Mouse (Mus musculus) hindbrain, embryonic 14.5 days (tissue): ENCODE results near the gene Rnase11. TPM values are rescaled to one million over a fixed set of nuclear protein-coding genes. Genes with fewer than 3 reads are reported as not detected.

Experiments used
- ATAC-seq: fragments of 200-750 bp; cut with Nextera tagmentation; 2 replicates; pipeline ENCODE4 v1.8.0; 2017; ENCODE audit warnings: moderate number of reproducible peaks, mild to moderate bottlenecking, moderate TSS enrichment, moderate library complexity; ENCODE audit not compliant: low FRiP score
- DNase-seq: peaks from one replicate; pipeline ENCODE4 v3.0.0-alpha.2; 2015; ENCODE audit warnings: low spot score
- H3K27ac ChIP-seq: fragments of 300-500 bp; sonication (generic); 2 replicates; pipeline ENCODE4 v1.5.1; 2014; ENCODE audit warnings: mild to moderate bottlenecking, moderate library complexity
- H3K27me3 ChIP-seq: fragments of 300-500 bp; sonication (generic); 2 replicates; pipeline ENCODE4 v1.6.1; 2014; ENCODE audit warnings: mild to moderate bottlenecking, low read length, mixed read lengths; ENCODE audit not compliant: control insufficient read depth, insufficient read depth
- H3K36me3 ChIP-seq: fragments of 300-500 bp; sonication (generic); replicated peaks from 2 replicates; pipeline ENCODE4 v1.6.1; 2014; ENCODE audit not compliant: control insufficient read depth, insufficient read depth
- H3K4me1 ChIP-seq: fragments of 300-500 bp; sonication (generic); replicated peaks from 2 replicates; pipeline ENCODE4 v1.6.1; 2014; ENCODE audit warnings: antibody characterized with exemption, low read length, mixed read lengths; ENCODE audit not compliant: control insufficient read depth, insufficient read depth
- H3K4me2 ChIP-seq: fragments of 300-500 bp; sonication (generic); replicated peaks from 2 replicates; pipeline ENCODE4 v1.6.1; 2014; ENCODE audit warnings: mild to moderate bottlenecking, moderate library complexity
- H3K4me3 ChIP-seq: fragments of 300-500 bp; sonication (generic); replicated peaks from 2 replicates; pipeline ENCODE4 v1.5.1; 2014; ENCODE audit warnings: mild to moderate bottlenecking, low read length
- H3K9ac ChIP-seq: fragments of 300-500 bp; sonication (generic); 2 replicates; pipeline ENCODE4 v1.6.1; 2014
- H3K9me3 ChIP-seq: fragments of 300-500 bp; sonication (generic); 2 replicates; pipeline ENCODE4 v1.6.1; 2016; ENCODE audit warnings: low read length; ENCODE audit not compliant: control insufficient read depth
- WGBS: fragments of 180-500 bp; shearing (Covaris S2); extraction: QIAGEN DNeasy Blood & Tissue Kit; methylation state at CpG from one replicate; pipeline ENCODE4 v1.1.7; 2014; 5-methylcytosine and 5-hydroxymethylcytosine counted together
- polyA plus RNA-seq: library from polyadenylated mRNA; unstranded; fragments of >200 nt; fragmentation: Nextera tagmentation; extraction: Ambion mirVana; gene quantifications from 2 replicates; pipeline ENCODE4 v1.2.1, GENCODE M21; 2014

The Rnase11 gene
- polyA plus RNA-seq, 1 experiment from 2014 or later = not detected

DNA sequence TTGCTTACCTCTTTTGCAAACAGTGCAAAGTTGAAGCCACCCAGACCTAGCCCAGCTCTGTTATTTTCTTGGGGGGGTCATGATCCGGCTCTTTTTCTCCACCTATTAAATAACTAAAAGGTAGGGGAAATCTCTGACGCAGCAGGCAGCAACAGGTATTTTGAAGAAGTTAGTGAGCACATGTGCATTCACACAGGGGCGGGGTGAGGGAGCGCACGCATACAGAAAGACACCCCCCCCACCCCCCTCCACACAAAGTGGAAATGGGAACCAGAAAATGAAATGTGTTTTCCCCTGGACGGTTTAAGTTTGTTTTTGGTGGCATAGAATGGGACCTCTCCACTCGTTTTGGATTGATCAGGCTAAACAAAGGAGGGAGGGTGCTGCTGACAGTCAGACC, 33.8 kb upstream of the Rnase11 start:
- Histone ChIP-seq H3K9me3 (no peaks in the 10 kb centered on the region), H3K27ac (no peak overlapping the region), H3K4me3 (peak overlapping the region; percentile 48), H3K9ac (no peak overlapping the region), H3K4me2 (peak overlapping the region; percentile 77), H3K36me3 (no peaks in the 10 kb centered on the region), H3K4me1 (no peaks in the 10 kb centered on the region; the same call in 1 of the 2 replicates), H3K27me3 (peaks cover 27% of the 10 kb centered on the region)
- ATAC-seq (no peak), DNase-seq (no peak)
- WGBS = 14% methylated on average over 7 of the region's 7 CpGs

- Histone ChIP-seq H3K36me3 (no peaks in the 10 kb centered on the region), H3K9ac (peak overlapping the region; percentile 58), H3K4me2 (peak overlapping the region; percentile 77), H3K27me3 (peaks cover 27% of the 10 kb centered on the region), H3K9me3 (no peaks in the 10 kb centered on the region), H3K4me1 (no peaks in the 10 kb centered on the region), H3K4me3 (peak overlapping the region; percentile 48), H3K27ac (no peak overlapping the region)
- ATAC-seq (peak; percentile 73; the same call in 1 of the 2 replicates), DNase-seq (peak; percentile 67)
- 3% methylated on average over 38 of the region's 40 CpGs for WGBS
These were observed 32.9 kb upstream of the Rnase11 start for GRCm38 (mm10) chr14:51082599-51083581.

- H3K4me2 ChIP-seq = no peak overlapping the region
- WGBS = 88% methylated on average over 2 of the region's 2 CpGs
These were observed 31.1 kb upstream of the Rnase11 start for GRCm38 (mm10) chr14:51081035-51081434.

DNA sequence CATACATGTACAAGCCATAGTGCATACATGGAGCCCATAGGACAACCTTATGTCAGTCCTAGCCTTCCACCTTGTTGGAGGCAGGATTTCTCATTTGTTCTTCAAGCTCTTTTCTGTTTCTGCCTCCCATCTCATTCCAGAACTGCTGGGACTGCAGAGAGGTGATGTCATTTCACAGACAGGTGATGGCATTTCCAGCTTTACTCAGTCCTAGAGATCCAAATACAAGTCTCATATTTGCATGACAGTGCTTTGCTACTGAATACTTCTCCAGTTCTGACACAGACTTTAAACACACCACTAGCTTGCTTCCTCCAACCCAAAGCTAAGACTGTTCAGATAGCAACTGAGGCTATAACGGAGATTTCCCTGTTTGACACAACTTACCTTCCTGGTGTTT, 29.2 kb upstream of the Rnase11 start:
- no peak for DNase-seq

More at GRCm38 (mm10) chr14:51081035-51081434, 31.1 kb upstream of the Rnase11 start:
- ATAC-seq = no peak
- Histone ChIP-seq H3K27ac (no peak overlapping the region), H3K9ac (no peak overlapping the region), H3K4me3 (no peak overlapping the region), H3K9me3 (no peaks in the 10 kb centered on the region), H3K27me3 (peaks cover 27% of the 10 kb centered on the region), H3K4me1 (no peaks in the 10 kb centered on the region), H3K36me3 (no peaks in the 10 kb centered on the region)
- DNase-seq = no peak

DNA sequence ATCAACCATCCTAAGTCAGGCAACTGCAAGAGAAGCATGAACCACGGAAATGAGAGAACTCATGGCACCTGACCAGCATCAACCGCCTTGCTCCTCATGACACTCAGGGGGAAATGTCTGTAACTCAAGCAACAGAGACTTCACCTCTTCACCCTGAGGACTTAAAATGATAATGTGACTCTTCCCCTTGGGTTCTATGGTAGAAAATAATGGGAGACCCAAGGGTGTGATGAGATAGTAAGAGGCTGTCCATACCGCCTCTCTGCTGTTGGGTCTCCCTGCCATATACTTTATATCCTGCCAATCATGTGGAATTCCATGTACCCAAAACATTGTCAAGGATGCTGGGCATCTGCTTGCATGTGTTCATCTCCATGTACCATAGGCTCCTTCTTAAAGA, 24.4 kb upstream of the Rnase11 start, which contains the start of gene Olfr750:
Gene Olfr750, minus strand, starts transcription at position 101 of the 400 bp plus-strand sequence.
- Histone ChIP-seq H3K9ac (no peak within 1 kb of the TSS), H3K36me3 (no peaks in the 10 kb centered on the region), H3K4me2 (no peak within 1 kb of the TSS), H3K27ac (no peak within 1 kb of the TSS), H3K4me3 (no peak within 1 kb of the TSS), H3K4me1 (no peaks in the 10 kb centered on the region), H3K9me3 (no peaks in the 10 kb centered on the region), H3K27me3 (no peaks in the 10 kb centered on the region)
- WGBS = 92% methylated on average over 3 of the region's 3 CpGs
- DNase-seq (no peak), ATAC-seq (no peak)

More for the DNA sequence above, 29.2 kb upstream of the Rnase11 start:
- ATAC-seq = no peak
- 91% methylated on average over 1 of the region's 1 CpGs for WGBS
- H3K4me1 ChIP-seq = no peaks in the 10 kb centered on the region
- H3K27ac ChIP-seq = no peak overlapping the region
- H3K36me3 ChIP-seq = no peaks in the 10 kb centered on the region
- peaks cover 22% of the 10 kb centered on the region for H3K27me3 ChIP-seq
- H3K9ac ChIP-seq = no peak overlapping the region
- H3K4me3 ChIP-seq = no peak overlapping the region
- H3K4me2 ChIP-seq = no peak overlapping the region
- H3K9me3 ChIP-seq = no peaks in the 10 kb centered on the region

DNA sequence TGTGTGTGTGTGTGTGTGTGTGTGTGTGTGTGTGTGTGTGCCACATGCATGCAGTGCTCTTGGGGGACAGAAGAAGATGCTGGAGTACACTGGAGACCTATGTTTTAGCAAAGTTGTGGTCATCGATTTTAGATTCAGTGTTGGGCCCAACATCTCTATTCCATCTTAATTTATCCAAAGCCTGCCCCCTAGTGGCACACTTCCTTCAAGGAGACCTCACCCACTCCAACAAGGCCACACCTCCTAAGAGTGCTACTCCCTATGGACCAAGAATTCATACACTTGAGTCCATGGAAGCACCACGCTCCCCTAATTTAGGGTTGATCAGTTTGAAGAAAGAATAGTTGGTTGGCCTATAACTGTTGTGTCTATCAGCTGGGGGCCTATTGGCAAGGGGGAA, 19.7 kb upstream of the Rnase11 start:
- no peak for DNase-seq
- 93% methylated on average over 2 of the region's 2 CpGs for WGBS

DNA sequence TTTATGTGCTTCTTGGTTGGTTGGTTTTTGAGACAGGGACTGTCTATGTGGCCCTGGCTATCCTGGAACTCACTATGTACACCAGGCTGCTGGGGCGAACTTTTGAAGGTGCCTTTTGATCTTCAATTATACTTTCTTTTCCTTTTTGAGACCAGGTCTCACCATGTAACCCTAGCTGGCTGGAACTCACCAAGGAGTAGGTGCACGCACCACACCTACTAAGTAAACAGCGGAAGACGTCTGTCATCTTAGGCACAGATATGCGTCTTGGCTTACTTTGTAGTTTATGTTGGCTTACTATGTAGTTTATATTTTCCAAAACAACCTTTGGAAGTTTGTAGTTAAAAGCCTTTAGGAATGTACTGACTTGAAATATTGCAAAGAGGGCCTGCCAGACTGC, 19.0 kb upstream of the Rnase11 start:
- Histone ChIP-seq H3K4me2 (no peak overlapping the region), H3K36me3 (no peaks in the 10 kb centered on the region), H3K27ac (no peak overlapping the region), H3K9me3 (no peaks in the 10 kb centered on the region), H3K27me3 (no peaks in the 10 kb centered on the region), H3K4me3 (no peak overlapping the region), H3K9ac (no peak overlapping the region), H3K4me1 (0 out of 2 replicates have a peak, but pooled peaks cover 4% of the 10 kb centered on the region)
- ATAC-seq (no peak), DNase-seq (no peak)
- 97% methylated on average over 5 of the region's 5 CpGs for WGBS

More for the DNA sequence above, 19.7 kb upstream of the Rnase11 start:
- H3K4me2 ChIP-seq = no peak overlapping the region
- H3K9ac ChIP-seq = no peak overlapping the region
- H3K9me3 ChIP-seq = no peaks in the 10 kb centered on the region
- H3K36me3 ChIP-seq = no peaks in the 10 kb centered on the region
- H3K4me3 ChIP-seq = no peak overlapping the region
- 0 out of 2 replicates have a peak, but pooled peaks cover 4% of the 10 kb centered on the region for H3K4me1 ChIP-seq
- H3K27ac ChIP-seq = no peak overlapping the region
- H3K27me3 ChIP-seq = no peaks in the 10 kb centered on the region
- no peak for ATAC-seq

GRCm38 (mm10) chr14:51060761-51061160, 10.8 kb upstream of the Rnase11 start:
- Histone ChIP-seq H3K27me3 (no peaks in the 10 kb centered on the region), H3K36me3 (no peaks in the 10 kb centered on the region), H3K9me3 (no peaks in the 10 kb centered on the region), H3K27ac (no peak overlapping the region), H3K4me2 (no peak overlapping the region), H3K4me1 (no peaks in the 10 kb centered on the region), H3K9ac (no peak overlapping the region), H3K4me3 (no peak overlapping the region)
- 95% methylated on average over 5 of the region's 5 CpGs for WGBS
- DNase-seq (no peak), ATAC-seq (no peak)

GRCm38 (mm10) chr14:51057401-51057831, 7.5 kb upstream of the Rnase11 start, which contains the start of gene Rnase12:
Gene Rnase12 (minus strand): TSS chr14:51057661.
- H3K4me1 ChIP-seq = no peaks in the 10 kb centered on the region
- 76% methylated on average over 9 of the region's 9 CpGs for WGBS
- H3K36me3 ChIP-seq = no peaks in the 10 kb centered on the region
- no peak within 1 kb of the TSS for H3K27ac ChIP-seq
- H3K9me3 ChIP-seq = no peaks in the 10 kb centered on the region
- no peak within 1 kb of the TSS for H3K4me2 ChIP-seq
- H3K4me3 ChIP-seq = no peak within 1 kb of the TSS
- no peak within 1 kb of the TSS for H3K9ac ChIP-seq
- ATAC-seq (no peak), DNase-seq (no peak)
- H3K27me3 ChIP-seq = no peaks in the 10 kb centered on the region
